In the genomic region with DNA sequence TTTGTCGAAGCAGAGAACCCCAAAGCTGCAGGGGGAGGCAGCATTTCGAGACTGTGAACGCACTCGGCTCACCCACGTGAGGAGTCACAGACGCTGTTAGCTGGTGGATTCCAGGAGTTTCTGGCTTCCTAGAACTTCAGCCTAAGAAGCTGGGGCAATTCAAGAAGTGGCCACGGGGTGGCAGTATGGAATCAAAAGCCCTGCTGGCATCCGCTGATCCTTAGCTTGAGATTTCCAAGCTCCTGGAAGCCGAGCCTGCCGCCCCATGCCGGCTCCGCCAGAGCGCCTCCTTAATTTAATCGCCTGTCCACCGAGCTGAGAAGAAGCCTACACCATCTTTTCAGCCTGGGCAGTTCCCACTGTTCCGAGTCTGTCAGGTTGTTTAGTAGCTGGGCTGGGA, we compare ENCODE assay signal across 8 mouse cellular contexts.
DNase-seq lines count a peak whose midpoint lies in the region; ATAC-seq and TF ChIP-seq lines count a peak whose summit lies in the region.

No protein-coding gene starts in this region.

- 3% methylated on average over 16 of the region's 16 CpGs for WGBS in hindbrain, embryonic 16.5 days

- no peak overlapping the region for H3K9ac ChIP-seq in hindbrain, embryonic 16.5 days (ENCODE audit: low read depth, low read length)

- H3K9me3 ChIP-seq in hindbrain, embryonic 16.5 days (ENCODE audit: control insufficient read depth, low read length): no peaks in the 10 kb centered on the region
- peaks cover 4% of the 10 kb centered on the region; the same call in 1 of the 2 replicates for H3K9me3 ChIP-seq in megakaryocyte, embryonic 14.5 days

- H3K4me3 ChIP-seq in gastrocnemius, adult 2 months: peak overlapping the region; percentile 57
- no peak overlapping the region for H3K4me3 ChIP-seq in hindbrain, embryonic 16.5 days (ENCODE audit: low read length)
- H3K4me3 ChIP-seq in megakaryocyte, embryonic 14.5 days (replicated peaks): peak overlapping the region; percentile 71

- H3K4me2 ChIP-seq in hindbrain, embryonic 16.5 days (ENCODE audit: low read length): peak overlapping the region; percentile 31

- peaks cover 4% of the 10 kb centered on the region; the same call in 1 of the 2 replicates for H3K4me1 ChIP-seq in hindbrain, embryonic 16.5 days (ENCODE audit: control insufficient read depth, insufficient read depth, low read depth, low read length)
- H3K4me1 ChIP-seq in megakaryocyte, embryonic 14.5 days: peaks cover 10% of the 10 kb centered on the region

- peak; percentile 95 for DNase-seq in ZHBTc4 (ENCODE audit: low read depth, low spot score)
- DNase-seq in cerebellum, postnatal 4 days (ENCODE audit: low spot score in 2 of 2): peak; percentile 96 to 97
- peak; percentile 92 for DNase-seq in gastrocnemius, adult 2 months
- peak; percentile 85 for DNase-seq in left cerebral cortex, adult 11 months (ENCODE audit: low spot score)
- DNase-seq in right cerebral cortex, adult 2 months (ENCODE audit: low spot score in 2 of 2): peak; percentile 98 to 99
- peak; percentile 76 for DNase-seq in urinary bladder, postnatal 10 days (ENCODE audit: low spot score)

- H3K27me3 ChIP-seq in hindbrain, embryonic 16.5 days (replicated peaks; ENCODE audit: control insufficient read depth, insufficient read depth, low read length): no peaks in the 10 kb centered on the region; the same call in 1 of the 2 replicates
- peaks cover 88% of the 10 kb centered on the region for H3K27me3 ChIP-seq in megakaryocyte, embryonic 14.5 days (replicated peaks)

- intact Hi-C loops in gastrocnemius, adult 2 months (cut with DNase I): loop anchor here (1.0 to 10.0 kb wide), 5 partner anchors 230 to 439 kb away; no protein-coding TSS in a partner anchor

- 0 out of 2 replicates have a peak overlapping the region, but pooled peaks have one; percentile 53 for H3K27ac ChIP-seq in gastrocnemius, adult 2 months
- no peak overlapping the region for H3K27ac ChIP-seq in hindbrain, embryonic 16.5 days (ENCODE audit: low read depth, low read length)

- no peak; the same call in 1 of the 2 replicates for TF ChIP-seq CTCF in gastrocnemius, adult 2 months (IDR thresholded peaks at IDR 0.05)

- ATAC-seq in hindbrain, embryonic 16.5 days: peak; percentile 79

- no peaks in the 10 kb centered on the region for H3K36me3 ChIP-seq in hindbrain, embryonic 16.5 days (ENCODE audit: control insufficient read depth, insufficient read depth, low read length)
- no peaks in the 10 kb centered on the region for H3K36me3 ChIP-seq in megakaryocyte, embryonic 14.5 days (replicated peaks; ENCODE audit: low read length)
